Mouse (Mus musculus) forebrain, embryonic 11.5 days (tissue): Measurements from ENCODE around the gene Ifi27. TPM values are rescaled to one million over a fixed set of nuclear protein-coding genes. Genes with fewer than 3 reads are reported as not detected.

Experiments used
- ATAC-seq: fragments of 200-750 bp; cut with Nextera tagmentation; replicated peaks from 2 replicates; pipeline ENCODE4 v1.8.0; 2017; ENCODE audit warnings: moderate TSS enrichment; ENCODE audit not compliant: low FRiP score
- DNase-seq: peaks from one replicate; pipeline ENCODE4 v3.0.0-alpha.2; 2017; ENCODE audit warnings: low spot score
- H3K27ac ChIP-seq: fragments of 300-500 bp; sonication (generic); 2 replicates; pipeline ENCODE4 v1.5.1; 2014; ENCODE audit warnings: low read depth, low read length
- H3K27me3 ChIP-seq: fragments of 300-500 bp; sonication (generic); 2 replicates; pipeline ENCODE4 v1.6.1; 2014; ENCODE audit warnings: mild to moderate bottlenecking, low read length, mixed read lengths; ENCODE audit not compliant: control insufficient read depth, insufficient read depth
- H3K36me3 ChIP-seq: fragments of 300-500 bp; sonication (generic); 2 replicates; pipeline ENCODE4 v1.6.1; 2014; ENCODE audit warnings: mild to moderate bottlenecking, low read length, moderate library complexity, mixed read lengths; ENCODE audit not compliant: control insufficient read depth, insufficient read depth
- H3K4me1 ChIP-seq: fragments of 300-500 bp; sonication (generic); replicated peaks from 2 replicates; pipeline ENCODE4 v1.6.1; 2014; ENCODE audit warnings: low read length, mixed read lengths; ENCODE audit not compliant: control insufficient read depth, insufficient read depth
- H3K4me2 ChIP-seq: fragments of 300-500 bp; sonication (generic); 2 replicates; pipeline ENCODE4 v1.6.1; 2014; ENCODE audit warnings: low read depth, mild to moderate bottlenecking, low read length, moderate library complexity, mixed read lengths; ENCODE audit not compliant: severe bottlenecking
- H3K4me3 ChIP-seq: fragments of 300-500 bp; sonication (generic); 2 replicates; pipeline ENCODE4 v1.5.1; 2014; ENCODE audit warnings: low read depth, low read length
- H3K9ac ChIP-seq: fragments of 300-500 bp; sonication (generic); 2 replicates; pipeline ENCODE4 v1.6.1; 2014; ENCODE audit warnings: low read length
- H3K9me3 ChIP-seq: fragments of 300-500 bp; sonication (generic); 2 replicates; pipeline ENCODE4 v1.6.1; 2016; ENCODE audit warnings: low read length, mixed read lengths; ENCODE audit not compliant: control insufficient read depth
- WGBS: fragments of 180-500 bp; shearing (Covaris S2); extraction: QIAGEN DNeasy Blood & Tissue Kit; methylation state at CpG from one replicate; pipeline ENCODE4 v1.1.7; 2014; 5-methylcytosine and 5-hydroxymethylcytosine counted together
- polyA plus RNA-seq: library from polyadenylated mRNA; unstranded; fragments of >200 nt; fragmentation: Nextera tagmentation; extraction: Ambion mirVana; gene quantifications from 2 replicates; pipeline ENCODE4 v1.2.1, GENCODE M21; 2014

The Ifi27 gene
- 2.5 and 3.1 TPM in 2 replicates for polyA plus RNA-seq

GRCm38 (mm10) chr12:103433986-103434731 is at the start of gene Ifi27:
Gene Ifi27, plus strand, starts transcription at chr12:103434211.
- no peak within 1 kb of the TSS for H3K4me2 ChIP-seq
- no peaks in the 10 kb centered on the region for H3K27me3 ChIP-seq
- no peaks in the 10 kb centered on the region for H3K9me3 ChIP-seq
- no peaks in the 10 kb centered on the region for H3K36me3 ChIP-seq
- DNase-seq: no peak
- ATAC-seq: no peak
- H3K9ac ChIP-seq: no peak within 1 kb of the TSS
- WGBS: 82% methylated on average over 8 of the region's 8 CpGs
- H3K27ac ChIP-seq: no peak within 1 kb of the TSS
- H3K4me3 ChIP-seq: no peak within 1 kb of the TSS
- no peaks in the 10 kb centered on the region for H3K4me1 ChIP-seq

- ATAC-seq (peak; percentile 99), DNase-seq (peak; percentile 96)
- Histone ChIP-seq H3K4me1 (no peaks in the 10 kb centered on the region), H3K9ac (peak within 1 kb of the TSS; percentile 85), H3K4me2 (peak within 1 kb of the TSS; percentile 77), H3K36me3 (no peaks in the 10 kb centered on the region), H3K9me3 (no peaks in the 10 kb centered on the region), H3K27me3 (no peaks in the 10 kb centered on the region), H3K4me3 (peak within 1 kb of the TSS; percentile 68), H3K27ac (no peak within 1 kb of the TSS)
- under 1% methylated on average over 58 of the region's 58 CpGs for WGBS
These were observed 45.3 kb upstream of the Ifi27 start, which contains the start of gene Otub2 for GRCm38 (mm10) chr12:103388505-103389347. Gene Otub2, plus strand, starts transcription at chr12:103388682.

- Histone ChIP-seq H3K27me3 (no peaks in the 10 kb centered on the region), H3K4me2 (peak overlapping the region; percentile 77), H3K4me1 (no peaks in the 10 kb centered on the region), H3K36me3 (no peaks in the 10 kb centered on the region), H3K9me3 (no peaks in the 10 kb centered on the region), H3K27ac (no peak overlapping the region), H3K4me3 (peak overlapping the region; percentile 68), H3K9ac (peak overlapping the region; percentile 85)
- ATAC-seq: no peak
- no peak for DNase-seq
- 58% methylated on average over 2 of the region's 2 CpGs for WGBS
These were observed 44.7 kb upstream of the Ifi27 start for GRCm38 (mm10) chr12:103389348-103389727.

- no peaks in the 10 kb centered on the region for H3K9me3 ChIP-seq
- ATAC-seq (no peak), DNase-seq (no peak)
- H3K27me3 ChIP-seq: no peaks in the 10 kb centered on the region
- no peaks in the 10 kb centered on the region for H3K4me1 ChIP-seq
- no peak overlapping the region for H3K4me3 ChIP-seq
- H3K36me3 ChIP-seq: no peaks in the 10 kb centered on the region
- no peak overlapping the region for H3K27ac ChIP-seq
- H3K4me2 ChIP-seq: no peak overlapping the region
- H3K9ac ChIP-seq: no peak overlapping the region
- 91% methylated on average over 4 of the region's 4 CpGs for WGBS
These were observed 44.0 kb upstream of the Ifi27 start for GRCm38 (mm10) chr12:103389982-103390381.

GRCm38 (mm10) chr12:103391098-103391497 is 42.9 kb upstream of the Ifi27 start:
- ATAC-seq: no peak
- 84% methylated on average over 7 of the region's 7 CpGs for WGBS
- Histone ChIP-seq H3K4me2 (no peak overlapping the region), H3K4me3 (no peak overlapping the region), H3K9me3 (no peaks in the 10 kb centered on the region), H3K4me1 (no peaks in the 10 kb centered on the region), H3K36me3 (no peaks in the 10 kb centered on the region), H3K9ac (no peak overlapping the region), H3K27me3 (no peaks in the 10 kb centered on the region), H3K27ac (no peak overlapping the region)
- DNase-seq: no peak

GRCm38 (mm10) chr12:103393528-103393927 is 40.5 kb upstream of the Ifi27 start:
- 67% methylated on average over 6 of the region's 6 CpGs for WGBS
- no peak overlapping the region for H3K4me3 ChIP-seq
- H3K4me1 ChIP-seq: no peaks in the 10 kb centered on the region
- no peaks in the 10 kb centered on the region for H3K27me3 ChIP-seq
- H3K36me3 ChIP-seq: no peaks in the 10 kb centered on the region
- H3K27ac ChIP-seq: no peak overlapping the region
- no peak overlapping the region for H3K4me2 ChIP-seq
- DNase-seq (no peak), ATAC-seq (no peak)
- no peak overlapping the region for H3K9ac ChIP-seq
- H3K9me3 ChIP-seq: no peaks in the 10 kb centered on the region

GRCm38 (mm10) chr12:103395486-103396275 is 38.3 kb upstream of the Ifi27 start:
- no peak overlapping the region for H3K4me2 ChIP-seq
- no peak overlapping the region for H3K4me3 ChIP-seq
- H3K4me1 ChIP-seq: no peaks in the 10 kb centered on the region
- DNase-seq (no peak), ATAC-seq (no peak)
- no peak overlapping the region for H3K9ac ChIP-seq
- H3K27ac ChIP-seq: no peak overlapping the region
- H3K9me3 ChIP-seq: no peaks in the 10 kb centered on the region
- no peaks in the 10 kb centered on the region for H3K36me3 ChIP-seq
- H3K27me3 ChIP-seq: no peaks in the 10 kb centered on the region
- 81% methylated on average over 12 of the region's 12 CpGs for WGBS

GRCm38 (mm10) chr12:103396751-103397150 is 37.3 kb upstream of the Ifi27 start:
- ATAC-seq (no peak), DNase-seq (no peak)
- 84% methylated on average over 7 of the region's 7 CpGs for WGBS
- Histone ChIP-seq H3K4me1 (no peaks in the 10 kb centered on the region), H3K9me3 (no peaks in the 10 kb centered on the region), H3K27me3 (no peaks in the 10 kb centered on the region), H3K9ac (no peak overlapping the region), H3K4me3 (no peak overlapping the region), H3K4me2 (no peak overlapping the region), H3K27ac (no peak overlapping the region), H3K36me3 (no peaks in the 10 kb centered on the region)
